Mouse (Mus musculus) gastrocnemius, postnatal 10 days (tissue): ENCODE measurements around the gene Ebi3. TPM values are rescaled to one million over a fixed set of nuclear protein-coding genes. Genes with fewer than 3 reads are reported as not detected.
A peak's percentile ranks its signal among the peaks of the same experiment; 100 is the strongest.
"Not testable (repeated sequence)": the region's sequence is repeated elsewhere in the genome, so short reads cannot be mapped to it uniquely, and the experiment has no call there.

Source experiments
- DNase-seq: peaks from one replicate; pipeline ENCODE4 v3.0.0; 2021; ENCODE audit warnings: mixed read lengths
- long read RNA-seq, 2 experiments: library from polyadenylated mRNA; stranded (forward); transcript quantifications; one replicate each; pipeline ENCODE4 v2.0.0; 2021
- total RNA-seq, 2 experiments: library from RNA; stranded (reverse); gene quantifications; 2 replicates each; pipeline ENCODE4 v1.2.3; 2021

Gene Ebi3
- total RNA-seq, result 1 to 10 TPM in 1 of 2 experiments, under 1 TPM in 1; 0.75 to 1.6 TPM
- long read RNA-seq, experiment 1, partial matches to known transcripts, result 0 of 1 reads
- long read RNA-seq, experiment 1, other reads (novel, unspliced or antisense), result 0 of 1 reads
- long read RNA-seq, experiment 2, result 0 reads

- no peak for DNase-seq
Observed at GRCm38 (mm10) chr17:55952447-55953027, at the start of gene Ebi3. Gene Ebi3, plus strand, starts transcription at chr17:55952640.

- no peak for DNase-seq
Observed at GRCm38 (mm10) chr17:55903087-55903486, 49.4 kb upstream of the Ebi3 start.

GRCm38 (mm10) chr17:55903687-55904086 lies 48.8 kb upstream of the Ebi3 start:
- no peak for DNase-seq

- no peak for DNase-seq
Observed at GRCm38 (mm10) chr17:55904131-55904530, 48.3 kb upstream of the Ebi3 start.

- no peak for DNase-seq
Observed at GRCm38 (mm10) chr17:55906669-55907068, 45.8 kb upstream of the Ebi3 start.

GRCm38 (mm10) chr17:55931553-55932502 lies 20.6 kb upstream of the Ebi3 start:
- DNase-seq, result peak; percentile 33

GRCm38 (mm10) chr17:55932635-55933034 lies 19.8 kb upstream of the Ebi3 start:
- DNase-seq, result no peak

GRCm38 (mm10) chr17:55933191-55933590 lies 19.2 kb upstream of the Ebi3 start:
- no peak for DNase-seq

GRCm38 (mm10) chr17:55944387-55944865 lies 8.0 kb upstream of the Ebi3 start:
- not testable (repeated sequence) for DNase-seq

- peak; percentile 85 for DNase-seq
Observed at GRCm38 (mm10) chr17:55944866-55945682, 7.4 kb upstream of the Ebi3 start.

GRCm38 (mm10) chr17:55945696-55946095 lies 6.7 kb upstream of the Ebi3 start:
- no peak for DNase-seq

GRCm38 (mm10) chr17:55948647-55949046 lies 3.8 kb upstream of the Ebi3 start:
- no peak for DNase-seq

GRCm38 (mm10) chr17:55949400-55949799 lies 3.0 kb upstream of the Ebi3 start, which contains the start of gene Zfp119b:
Gene Zfp119b, minus strand, starts transcription at chr17:55949500.
- no peak for DNase-seq

GRCm38 (mm10) chr17:55950601-55951000 lies 1.8 kb upstream of the Ebi3 start:
- no peak for DNase-seq

GRCm38 (mm10) chr17:55952041-55952440 lies 399 bp upstream of the Ebi3 start:
- DNase-seq, result no peak

- no peak for DNase-seq
Observed at GRCm38 (mm10) chr17:55953751-55954150, 1.3 kb downstream of the Ebi3 start.

- no peak for DNase-seq
Observed at GRCm38 (mm10) chr17:55954229-55954628, 1.8 kb downstream of the Ebi3 start.

- no peak for DNase-seq
Observed at GRCm38 (mm10) chr17:55956129-55956528, 3.7 kb downstream of the Ebi3 start.

GRCm38 (mm10) chr17:55956591-55956990 lies 4.2 kb downstream of the Ebi3 start:
- no peak for DNase-seq

GRCm38 (mm10) chr17:55957168-55957567 lies 4.7 kb downstream of the Ebi3 start:
- DNase-seq, result peak; percentile 84

GRCm38 (mm10) chr17:55957726-55958583 lies 5.5 kb downstream of the Ebi3 start:
- DNase-seq, result no peak
